Mouse (Mus musculus): ENCODE results near the gene Ywhae. TPM values are rescaled to one million over a fixed set of nuclear protein-coding genes. Genes with fewer than 3 reads are reported as not detected.
"Not testable (repeated sequence)": the region's sequence is repeated elsewhere in the genome, so short reads cannot be mapped to it uniquely, and the experiment has no call there.

Ywhae gene
- 100 to 1,000 TPM; 656 to 668 TPM for total RNA-seq (2021)
- 41.3 and 57.3 TPM in 2 replicates for polyA plus RNA-seq (2012; rRNA removed)
- long read RNA-seq, transcript Ywhae-201 (6 exons, 2,100 nt), result major isoform, 355 of 369 reads
- long read RNA-seq, partial matches to known transcripts, result 3 of 369 reads
- long read RNA-seq, other reads (novel, unspliced or antisense), result 11 of 369 reads

DNA sequence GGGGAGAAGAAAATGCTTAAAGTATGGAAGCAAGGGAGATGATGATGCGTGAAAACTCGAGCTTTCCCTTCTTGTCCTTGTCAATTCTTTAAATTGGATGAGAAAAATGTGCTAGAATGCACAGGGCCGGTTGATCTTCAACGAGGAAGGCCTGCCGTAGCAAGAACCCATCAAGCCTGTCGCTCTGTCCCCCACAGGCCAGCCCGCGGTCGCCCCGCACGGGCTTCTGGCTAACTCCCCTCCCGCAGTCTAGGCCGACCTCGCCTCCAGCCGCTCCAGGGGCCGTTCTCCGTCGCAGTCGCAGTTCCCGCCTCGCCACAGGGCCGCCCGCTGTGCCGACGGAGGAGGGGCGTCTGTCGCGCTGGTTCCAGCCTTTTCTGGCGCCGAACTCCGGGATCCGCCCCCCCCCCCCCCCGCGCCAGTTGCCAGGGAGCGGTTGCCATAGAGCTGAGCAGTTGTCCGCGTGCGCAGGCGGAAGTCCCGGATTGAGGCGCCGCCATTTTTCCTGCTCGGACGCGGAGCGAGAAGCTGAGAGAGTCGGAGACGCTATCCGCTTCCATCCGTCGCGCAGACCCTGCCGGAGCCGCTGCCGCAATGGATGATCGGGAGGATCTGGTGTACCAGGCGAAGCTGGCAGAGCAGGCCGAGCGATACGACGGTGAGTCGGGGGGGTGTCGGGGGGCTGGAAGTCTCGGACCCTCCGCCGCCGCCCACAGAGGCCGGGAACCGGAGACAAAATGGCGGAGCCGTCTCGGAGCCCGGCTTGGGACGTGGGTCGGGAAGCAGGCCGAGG is at the start of gene Ywhae:
Gene Ywhae (plus strand): TSS at position 436 of the 793 bp plus-strand sequence.
- DNase-seq, result peak; percentile 95

DNA sequence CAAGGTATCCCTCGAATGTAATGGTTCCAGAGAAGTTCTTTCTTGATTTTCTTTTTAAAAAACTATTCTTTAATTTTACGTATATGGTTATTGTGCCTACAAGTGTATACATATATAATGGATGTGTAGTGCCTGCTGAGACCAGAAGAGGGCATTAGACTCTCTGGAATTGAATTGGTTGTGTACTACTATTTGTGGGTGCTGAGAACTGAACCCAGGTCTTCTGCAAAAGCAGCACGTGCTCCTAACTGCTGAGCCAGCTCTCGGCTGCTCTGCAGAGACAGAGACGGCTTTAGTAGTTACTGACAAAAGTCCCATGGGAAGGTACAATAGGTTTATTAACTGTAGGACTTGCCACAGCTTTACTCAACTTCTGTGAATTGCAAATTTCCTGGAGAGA is 48.2 kb upstream of the Ywhae start:
- no peak for DNase-seq

DNA sequence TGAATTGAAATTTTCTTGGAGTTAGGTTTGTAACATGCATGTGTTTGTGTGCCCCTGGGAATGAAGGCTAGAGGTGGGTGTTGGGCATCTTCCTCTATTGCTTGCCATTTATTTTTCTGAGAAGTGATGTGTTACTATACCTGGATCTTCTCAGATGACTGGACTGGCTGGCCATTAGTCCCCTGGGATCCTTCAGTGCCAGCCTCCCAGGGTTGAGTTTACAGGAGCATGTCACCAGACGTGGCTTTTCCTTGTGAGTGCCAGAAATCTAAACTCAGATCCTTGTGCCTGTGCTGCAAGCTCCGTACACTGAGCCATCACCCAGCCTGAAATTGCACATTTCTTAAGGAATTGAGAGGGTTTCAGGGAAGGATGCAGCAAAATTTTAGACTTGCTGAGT is 47.7 kb upstream of the Ywhae start:
- DNase-seq, result no peak

DNA sequence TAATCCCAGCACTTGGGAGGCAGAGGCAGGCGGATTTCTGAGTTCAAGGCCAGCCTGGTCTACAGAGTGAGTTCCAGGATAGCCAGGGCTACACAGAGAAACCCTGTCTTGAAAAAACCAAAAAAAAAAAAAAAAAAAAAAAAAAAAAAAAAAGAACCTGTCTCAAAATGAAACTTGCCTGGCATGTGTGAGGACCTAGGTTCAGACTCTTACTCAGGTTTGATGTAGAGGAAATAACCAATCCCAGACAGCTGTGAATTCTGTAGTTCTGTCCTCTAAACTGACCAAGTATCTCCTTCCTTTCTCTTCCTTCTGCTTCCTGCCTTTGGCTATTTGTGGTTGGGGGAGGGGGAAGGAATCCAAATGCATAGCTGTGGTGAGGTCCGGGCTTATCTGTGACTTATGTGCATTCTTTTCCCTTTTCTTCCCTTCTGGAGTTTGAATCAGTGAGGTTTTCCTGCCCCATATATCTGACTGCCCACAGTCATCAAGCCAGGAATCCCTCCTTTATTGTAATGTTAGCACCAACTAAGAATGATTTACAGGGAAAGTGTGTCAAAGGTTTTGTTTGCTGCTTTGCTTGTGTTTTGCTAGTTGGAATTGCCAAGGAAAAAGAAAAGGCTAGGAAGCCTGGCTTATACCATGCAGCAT is 45.2 kb upstream of the Ywhae start:
- DNase-seq, result no peak

DNA sequence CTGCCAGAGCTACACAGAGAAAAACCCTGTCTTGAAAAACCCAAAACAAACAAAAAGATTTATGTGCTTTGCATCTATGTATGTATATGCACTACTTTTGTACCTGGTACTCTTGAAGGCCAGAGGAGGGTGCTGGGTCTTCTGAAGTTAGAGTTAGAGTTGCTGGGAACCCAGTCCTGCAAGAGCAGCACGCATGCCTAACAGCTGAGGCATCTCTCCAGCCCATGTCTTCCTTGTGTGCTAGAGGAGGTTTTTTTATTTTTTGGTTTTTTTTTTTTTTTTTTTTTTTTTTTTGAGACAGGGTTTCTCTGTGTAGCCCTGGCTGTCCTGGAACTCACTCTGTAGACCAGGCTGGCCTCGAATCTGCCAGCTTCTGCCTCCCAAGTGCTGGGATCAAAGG is 44.5 kb upstream of the Ywhae start:
- no peak for DNase-seq

DNA sequence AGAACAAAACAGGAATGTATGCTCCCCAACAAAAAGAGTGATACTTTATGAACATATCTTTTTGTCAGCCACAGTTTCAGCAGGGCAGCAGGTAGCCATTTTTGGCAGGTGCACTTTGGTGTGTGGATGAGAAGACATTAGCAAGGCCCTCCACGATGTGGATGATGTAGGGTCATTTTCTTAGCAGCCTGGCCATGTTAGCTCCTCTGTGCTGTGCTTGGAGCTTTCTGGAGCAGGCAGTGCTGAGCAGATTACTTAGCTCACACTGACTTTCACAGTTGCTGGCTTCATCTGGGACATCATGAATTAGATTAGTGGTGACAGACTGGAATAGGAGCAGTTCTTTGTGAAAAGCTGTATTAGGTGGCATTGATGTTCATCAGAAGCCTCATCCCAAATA is 42.7 kb upstream of the Ywhae start:
- no peak for DNase-seq

DNA sequence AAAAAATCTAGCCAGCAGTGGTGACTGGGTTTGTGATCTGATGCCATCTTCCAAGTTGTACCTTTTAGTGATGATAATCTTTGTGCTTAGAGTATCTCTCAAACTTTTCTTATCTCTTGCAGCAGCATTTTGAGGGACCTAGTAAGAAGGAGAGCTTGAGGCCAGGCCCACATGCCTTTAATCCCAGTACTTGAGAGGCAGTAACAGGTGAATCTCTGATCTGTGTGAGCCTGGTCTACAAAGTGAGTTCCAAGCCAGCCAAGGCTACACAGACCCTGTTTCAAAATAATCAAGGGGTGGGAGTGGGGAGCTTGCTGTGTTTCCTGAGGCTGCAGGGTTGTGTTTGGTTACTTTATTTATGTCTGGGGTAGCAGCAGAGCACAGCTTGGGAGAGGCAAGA is 41.6 kb upstream of the Ywhae start:
- no peak for DNase-seq

DNA sequence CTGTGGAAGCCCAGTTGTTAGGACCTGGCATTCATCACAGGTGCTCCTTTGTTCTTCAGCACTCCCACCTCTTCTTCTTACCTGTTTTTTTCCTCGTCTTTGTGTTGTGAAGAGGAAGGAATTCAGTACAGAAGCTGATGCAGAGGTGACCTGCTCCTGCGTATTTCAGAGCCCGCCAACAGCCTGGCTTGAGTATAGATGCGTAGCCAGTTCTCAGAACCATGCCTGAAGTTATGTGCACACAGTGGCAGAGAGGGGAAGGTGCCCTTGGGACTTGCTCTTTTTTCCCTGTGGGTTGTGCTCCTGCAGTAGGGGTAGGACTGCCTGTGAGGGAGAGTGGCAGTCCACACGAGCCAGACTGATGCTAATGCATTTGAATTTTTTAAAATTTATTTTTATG is 39.1 kb upstream of the Ywhae start:
- no peak for DNase-seq

DNA sequence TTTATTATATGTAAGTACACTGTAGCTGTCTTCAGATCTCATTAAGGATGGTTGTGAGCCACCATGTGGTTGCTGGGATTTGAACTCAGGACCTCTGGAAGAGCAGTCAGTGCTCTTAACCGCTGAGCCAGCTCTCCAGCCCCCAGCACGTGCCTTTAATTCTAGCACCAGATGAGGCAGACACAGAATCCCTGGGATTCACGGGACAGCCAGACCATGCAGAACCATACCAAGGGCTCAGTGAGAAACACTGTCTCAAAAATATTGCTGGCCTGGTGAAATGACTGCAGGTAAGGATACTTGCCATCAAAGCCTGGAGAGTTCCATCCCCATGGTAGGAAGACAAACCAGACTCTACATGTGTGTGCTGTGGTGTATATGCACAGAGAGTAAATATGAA is 35.2 kb upstream of the Ywhae start:
- not testable (repeated sequence) for DNase-seq

DNA sequence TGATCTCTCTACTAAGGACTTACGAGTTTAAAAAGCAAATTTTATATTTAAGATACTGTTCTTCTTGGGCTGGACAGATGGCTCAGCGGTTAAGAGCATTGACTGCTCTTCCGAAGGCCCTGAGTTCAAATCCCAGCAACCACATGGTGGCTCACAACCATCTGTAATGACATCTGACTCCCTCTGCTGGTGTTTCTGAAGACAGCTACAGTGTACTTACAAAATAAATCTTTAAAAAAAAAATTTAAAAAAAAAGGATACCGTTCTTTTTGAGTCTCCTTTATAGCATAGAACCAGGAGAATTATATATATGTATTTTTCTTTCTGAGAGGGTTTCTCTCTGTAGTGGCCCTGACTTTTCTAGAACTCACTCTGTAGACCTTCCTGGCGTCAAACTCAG is 32.1 kb upstream of the Ywhae start:
- DNase-seq, result no peak

DNA sequence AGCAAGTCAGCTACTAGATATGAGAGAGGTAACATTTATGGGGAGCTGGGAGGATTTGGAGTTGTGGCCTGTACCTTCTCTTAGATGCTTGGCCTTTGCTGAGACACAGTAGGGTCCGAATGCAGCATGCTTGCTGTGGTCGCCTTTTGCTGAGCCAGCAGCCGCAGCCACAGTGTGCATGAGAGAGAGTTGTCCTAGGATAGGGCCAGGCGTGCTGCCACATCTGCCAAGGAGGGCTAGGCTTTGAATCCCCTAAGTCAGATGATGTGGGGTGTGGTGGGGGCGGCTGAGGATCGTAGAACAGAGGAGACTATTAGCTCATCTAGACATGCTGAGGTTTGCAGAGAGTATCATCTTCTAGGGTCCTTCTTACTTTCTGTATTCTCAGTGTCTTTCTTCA is 29.9 kb upstream of the Ywhae start:
- no peak for DNase-seq

DNA sequence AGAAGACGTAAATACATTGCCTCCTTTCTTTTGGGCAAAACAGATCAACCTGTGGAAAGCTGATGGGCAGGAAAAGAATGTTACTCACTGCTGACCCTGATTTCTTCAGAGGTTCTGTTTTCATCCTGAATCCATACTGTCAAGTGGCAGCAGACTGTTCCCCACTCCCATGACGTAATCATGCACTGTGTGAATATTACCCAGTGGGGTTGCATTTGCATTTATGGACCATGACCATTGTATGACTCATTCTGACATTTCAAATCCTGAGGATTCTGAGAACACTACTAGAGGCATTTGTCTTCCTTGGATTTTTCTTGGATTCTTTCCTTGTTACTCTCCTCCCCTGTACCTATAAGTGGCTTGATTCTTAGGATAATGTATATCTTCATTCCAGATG is 28.9 kb upstream of the Ywhae start:
- no peak for DNase-seq

DNA sequence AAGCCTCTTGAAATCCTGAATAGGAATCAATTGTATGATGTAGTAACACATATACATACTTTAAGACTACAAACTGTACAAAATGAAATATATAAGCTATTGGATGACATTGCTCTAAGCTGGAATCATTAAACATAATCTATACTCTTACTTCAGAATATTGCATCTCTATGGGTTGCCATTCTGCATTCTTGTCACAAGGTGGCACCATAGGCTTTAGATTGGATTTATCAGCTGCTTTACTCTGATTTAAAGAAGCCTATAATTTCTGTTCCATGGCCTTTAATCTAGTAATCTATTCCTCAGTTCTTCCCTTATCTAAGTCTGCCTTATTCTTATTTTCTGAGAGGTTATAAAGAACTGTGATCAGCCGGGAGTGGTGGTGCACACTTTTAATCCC is 18.7 kb upstream of the Ywhae start:
- no peak for DNase-seq

DNA sequence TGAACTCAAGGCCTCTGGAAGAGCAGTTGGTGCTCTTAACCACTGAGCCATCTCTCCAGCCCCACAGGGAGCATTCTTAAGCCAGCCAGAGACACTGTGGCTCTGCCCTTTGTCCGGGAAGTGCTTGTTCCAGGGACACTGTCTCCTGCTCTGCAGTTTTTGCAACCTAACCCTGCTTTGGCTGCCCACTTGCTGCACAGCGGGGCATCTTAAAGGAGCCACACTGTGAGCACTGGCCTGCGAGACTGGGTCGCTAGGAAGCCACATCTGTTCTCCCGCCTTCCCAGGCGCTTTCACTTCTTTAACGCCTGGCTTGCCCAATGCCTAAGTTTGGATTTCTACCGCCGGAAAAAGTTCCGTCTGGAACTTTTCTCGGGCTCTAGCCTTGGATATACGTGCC is 17.1 kb upstream of the Ywhae start:
- DNase-seq, result no peak

DNA sequence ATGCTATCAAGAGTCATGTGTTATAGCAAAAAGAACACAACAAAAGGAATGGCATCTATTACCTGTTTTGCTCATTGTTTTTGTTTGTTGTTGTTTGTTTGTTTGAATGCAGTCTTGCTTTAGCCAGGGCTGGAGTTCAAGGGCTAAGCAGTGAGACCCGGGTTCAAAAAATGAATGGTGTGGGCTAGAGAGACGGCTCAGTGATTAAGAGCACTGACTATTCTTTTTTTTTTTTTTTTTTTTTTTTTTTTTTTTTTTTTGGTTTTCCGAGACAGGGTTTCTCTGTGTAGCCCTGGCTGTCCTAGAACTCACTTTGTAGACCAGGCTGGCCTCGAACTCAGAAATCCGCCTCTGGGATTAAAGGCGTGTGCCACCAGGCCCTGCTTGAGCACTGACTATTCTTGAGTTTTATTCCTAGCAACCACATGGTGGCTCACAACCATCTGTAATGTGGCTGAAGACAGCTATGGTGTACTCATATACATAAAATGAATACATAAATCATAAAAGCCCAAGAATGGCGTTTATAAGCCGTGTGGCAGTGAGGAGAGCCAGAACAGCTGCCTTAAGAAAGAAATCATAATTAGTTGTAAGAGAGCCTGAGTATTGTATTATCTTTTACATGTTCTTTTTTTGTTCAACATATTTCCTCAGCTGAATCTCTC is 15.9 kb upstream of the Ywhae start:
- DNase-seq, result no peak

DNA sequence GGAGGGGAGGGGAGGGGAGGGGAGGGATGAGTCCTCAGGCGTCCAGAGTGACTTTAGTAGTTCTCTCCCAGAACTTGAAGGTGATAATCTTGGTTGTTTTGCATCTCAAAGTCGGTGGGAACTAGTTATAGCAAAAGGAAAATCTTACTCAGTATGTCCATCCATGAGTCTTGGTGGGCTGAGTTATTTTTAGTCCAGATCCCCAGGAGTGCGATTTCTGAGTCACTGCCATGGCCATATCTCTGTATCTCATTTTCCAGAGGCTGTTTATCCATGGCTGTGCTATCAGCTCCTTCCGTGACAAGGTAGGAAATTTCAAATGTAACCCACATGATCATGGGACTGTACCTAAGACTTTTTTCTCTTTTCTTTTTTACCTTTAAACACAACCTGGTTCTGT is 10.3 kb upstream of the Ywhae start:
- DNase-seq, result no peak

DNA sequence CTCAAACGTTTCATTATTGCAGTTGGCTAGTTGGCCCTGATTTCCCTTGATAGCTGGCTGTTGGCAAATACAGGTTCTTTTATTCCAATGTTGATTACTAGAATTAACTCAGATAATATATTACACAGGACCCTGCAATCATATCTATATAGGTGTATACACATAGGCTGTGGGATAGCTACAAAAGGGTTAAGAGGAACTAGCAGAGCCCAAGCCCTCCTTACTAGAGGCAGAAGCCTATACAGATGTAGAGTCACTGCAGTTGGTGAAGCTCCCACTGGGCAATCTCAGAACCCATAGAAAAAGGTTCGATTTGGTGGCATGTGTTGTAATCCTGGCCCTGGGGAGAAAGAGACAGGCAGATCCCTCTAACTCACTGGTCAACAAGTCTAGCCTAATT is 5.5 kb upstream of the Ywhae start:
- DNase-seq, result no peak

DNA sequence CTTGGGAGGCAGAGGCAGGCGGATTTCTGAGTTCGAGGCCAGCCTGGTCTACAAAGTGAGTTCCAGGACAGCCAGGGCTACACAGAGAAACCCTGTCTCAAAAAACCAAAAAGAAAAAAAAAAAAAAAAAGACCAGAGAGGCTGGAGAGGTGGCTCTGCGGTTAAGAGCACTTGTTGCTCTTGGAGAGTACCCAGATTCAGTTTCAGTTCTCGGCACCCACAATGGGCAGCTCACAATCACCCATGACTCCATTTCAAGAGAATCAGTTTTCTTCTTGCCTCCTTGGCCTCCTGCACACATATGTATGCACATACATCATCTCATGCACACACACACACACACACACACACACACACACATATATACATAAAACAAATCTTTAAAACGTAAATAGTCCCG is 5.0 kb upstream of the Ywhae start:
- DNase-seq, result not testable (repeated sequence)

DNA sequence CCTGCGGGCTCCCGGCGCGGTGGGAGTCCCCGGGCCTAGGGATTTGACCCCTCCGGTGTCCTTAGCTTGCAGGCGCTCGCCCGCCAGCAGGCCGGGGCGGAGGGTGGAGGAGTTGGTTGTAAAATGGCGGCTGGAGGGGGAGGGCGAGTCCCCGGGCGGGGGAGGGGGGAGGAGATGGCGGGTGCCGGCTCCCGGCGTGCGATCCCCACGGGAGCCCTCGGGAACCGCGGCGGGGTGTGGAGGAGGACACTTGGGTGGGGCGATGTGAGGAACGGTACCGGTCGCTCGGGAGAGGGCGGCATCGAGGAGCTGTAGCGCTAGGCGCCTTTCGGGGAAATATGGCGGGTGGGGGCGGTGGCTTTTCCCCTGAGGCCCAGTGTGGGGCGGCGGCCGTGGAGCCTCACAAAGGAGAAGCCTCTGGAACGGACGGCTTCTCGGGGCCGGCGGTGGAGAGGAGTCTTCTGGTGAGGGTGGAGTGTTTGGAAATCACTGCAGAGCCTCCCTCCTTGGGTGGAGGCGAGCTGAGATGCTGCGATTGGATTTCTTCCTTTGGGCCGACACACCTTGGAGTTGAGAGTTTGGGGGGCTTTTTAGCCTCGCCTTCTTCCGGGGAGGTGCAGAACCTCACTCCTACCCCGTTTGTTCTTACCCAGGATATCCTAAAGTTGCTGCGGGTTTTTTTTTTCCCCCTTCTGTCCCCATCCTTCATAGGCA is 715 bp downstream of the Ywhae start:
- peak; percentile 92 for DNase-seq

DNA sequence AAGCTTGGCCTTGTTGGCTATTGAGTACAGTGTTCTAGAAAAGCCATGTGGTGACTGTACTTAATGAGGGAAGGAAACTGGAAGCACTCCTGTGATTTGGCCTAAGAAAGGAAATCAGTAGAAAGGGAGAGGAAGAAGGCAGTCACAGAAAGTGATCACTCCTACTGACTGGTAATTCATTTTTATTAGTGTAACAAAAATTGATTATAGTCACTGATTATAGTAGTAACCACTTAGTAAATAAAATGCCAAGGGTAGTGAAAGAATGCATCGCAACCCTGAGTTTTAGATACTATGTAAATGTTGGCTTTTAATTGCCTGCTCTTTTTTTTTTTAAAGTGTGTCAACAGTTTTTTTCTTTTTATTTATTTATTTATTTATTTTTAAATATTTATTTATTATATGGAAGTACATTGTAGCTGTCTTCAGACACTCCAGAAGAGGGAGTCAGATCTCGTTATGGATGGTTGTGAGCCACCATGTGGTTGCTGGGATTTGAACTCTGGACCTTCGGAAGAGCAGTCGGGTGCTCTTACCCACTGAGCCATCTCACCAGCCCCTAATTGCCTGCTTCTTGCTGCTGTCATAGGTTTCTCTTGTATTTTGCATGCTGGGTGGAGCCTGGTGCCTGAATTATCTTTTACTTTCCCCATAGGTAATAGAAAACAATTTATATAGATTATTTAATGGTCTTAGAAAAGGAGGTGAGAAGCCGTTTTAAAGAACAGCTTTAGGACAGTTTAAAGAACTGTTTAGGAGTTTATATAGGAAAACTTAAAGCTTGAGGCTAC is 3.0 kb downstream of the Ywhae start:
- no peak for DNase-seq

DNA sequence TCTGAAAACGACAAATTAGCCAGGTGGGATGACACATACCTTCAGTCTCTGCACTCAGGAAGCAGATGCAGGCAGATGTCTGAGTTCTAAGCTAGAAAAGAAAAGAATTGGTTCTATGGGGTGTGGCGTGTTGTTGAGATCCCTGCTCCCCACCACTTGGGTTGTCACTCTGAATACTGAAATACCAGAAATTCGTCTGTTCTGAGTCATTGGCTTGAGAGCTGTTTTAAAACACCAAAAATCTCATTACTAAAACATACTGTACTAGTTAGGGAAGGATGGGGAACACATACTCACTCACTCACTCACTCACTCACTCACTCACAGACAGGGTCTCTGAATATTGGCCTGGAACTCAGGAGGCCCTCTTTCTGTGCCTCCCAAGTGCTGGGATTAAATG is 4.3 kb downstream of the Ywhae start:
- DNase-seq, result no peak
